Comparison of ENCODE assay signal across 8 mouse cellular contexts in the genomic region with DNA sequence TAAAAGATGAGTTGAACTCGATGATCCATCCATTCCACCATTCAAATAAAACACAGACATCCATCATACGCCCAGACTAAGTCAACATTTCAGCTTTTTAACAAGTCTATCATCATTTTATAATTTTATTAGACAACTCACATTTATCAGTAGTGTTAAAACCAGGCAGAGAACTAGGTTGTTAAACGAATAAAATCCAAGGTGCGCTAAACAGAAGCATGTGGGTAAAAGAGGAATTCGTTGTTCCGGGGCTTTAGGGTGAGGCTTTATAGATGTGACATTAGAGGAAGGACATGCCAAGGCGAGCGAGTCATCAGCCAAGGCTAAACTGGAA. TPM values are rescaled to one million over a fixed set of nuclear protein-coding genes. Genes with fewer than 3 reads are reported as not detected.
DNase-seq lines count a peak whose midpoint lies in the region; ATAC-seq lines count a peak whose summit lies in the region.

No protein-coding gene starts in this region.

- no peak for ATAC-seq in kidney, embryonic 15.5 days (replicated peaks; ENCODE audit: low FRiP score)
- no peak for ATAC-seq in intestine, embryonic 16.5 days
- ATAC-seq in midbrain, embryonic 16.5 days = no peak

- peaks cover 16% of the 10 kb centered on the region; the same call in 1 of the 2 replicates for H3K27me3 ChIP-seq in kidney, embryonic 15.5 days
- peaks cover 48% of the 10 kb centered on the region for H3K27me3 ChIP-seq in embryonic facial prominence, embryonic 10.5 days (replicated peaks; ENCODE audit: low read depth, poor library complexity, severe bottlenecking)
- H3K27me3 ChIP-seq in intestine, embryonic 16.5 days (replicated peaks; ENCODE audit: control insufficient read depth, insufficient read depth, low read length) = peaks cover 4% of the 10 kb centered on the region; the same call in 1 of the 2 replicates
- H3K27me3 ChIP-seq in midbrain, embryonic 16.5 days (ENCODE audit: control insufficient read depth, insufficient read depth, low read depth, low read length) = no peaks in the 10 kb centered on the region; the same call in 1 of the 2 replicates

- peak overlapping the region; percentile 54 for H3K9ac ChIP-seq in kidney, embryonic 15.5 days
- peak overlapping the region; percentile 71 for H3K9ac ChIP-seq in intestine, embryonic 16.5 days (ENCODE audit: low read depth, low read length)
- peak overlapping the region; percentile 68 for H3K9ac ChIP-seq in midbrain, embryonic 16.5 days (ENCODE audit: low read depth, low read length)

- H3K4me2 ChIP-seq in kidney, embryonic 15.5 days = peak overlapping the region; percentile 57
- peak overlapping the region; percentile 54 for H3K4me2 ChIP-seq in intestine, embryonic 16.5 days (ENCODE audit: low read depth, low read length)
- peak overlapping the region; percentile 56 for H3K4me2 ChIP-seq in midbrain, embryonic 16.5 days (ENCODE audit: low read length)

- no peaks in the 10 kb centered on the region; the same call in 1 of the 2 replicates for H3K9me3 ChIP-seq in kidney, embryonic 15.5 days (replicated peaks)
- peaks cover 11% of the 10 kb centered on the region for H3K9me3 ChIP-seq in embryonic facial prominence, embryonic 10.5 days
- peaks cover 3% of the 10 kb centered on the region; the same call in 1 of the 2 replicates for H3K9me3 ChIP-seq in intestine, embryonic 16.5 days (ENCODE audit: control insufficient read depth, low read length)
- H3K9me3 ChIP-seq in midbrain, embryonic 16.5 days (replicated peaks; ENCODE audit: control insufficient read depth, low read length, poor library complexity, severe bottlenecking) = no peaks in the 10 kb centered on the region

- H3K36me3 ChIP-seq in kidney, embryonic 15.5 days = no peaks in the 10 kb centered on the region
- no peaks in the 10 kb centered on the region for H3K36me3 ChIP-seq in embryonic facial prominence, embryonic 10.5 days (replicated peaks)
- no peaks in the 10 kb centered on the region for H3K36me3 ChIP-seq in intestine, embryonic 16.5 days (ENCODE audit: control insufficient read depth, insufficient read depth, low read length)
- no peaks in the 10 kb centered on the region for H3K36me3 ChIP-seq in midbrain, embryonic 16.5 days (ENCODE audit: control insufficient read depth, insufficient read depth, low read length)

- peak overlapping the region; percentile 66 for H3K4me3 ChIP-seq in kidney, embryonic 15.5 days (replicated peaks)
- peak overlapping the region; percentile 68 for H3K4me3 ChIP-seq in embryonic facial prominence, embryonic 10.5 days
- peak overlapping the region; percentile 65 for H3K4me3 ChIP-seq in intestine, embryonic 16.5 days (ENCODE audit: low read length)
- H3K4me3 ChIP-seq in midbrain, embryonic 16.5 days (ENCODE audit: low read depth, low read length) = peak overlapping the region; percentile 62

- no peak overlapping the region; the same call in 1 of the 2 replicates for H3K27ac ChIP-seq in kidney, embryonic 15.5 days
- H3K27ac ChIP-seq in embryonic facial prominence, embryonic 10.5 days (replicated peaks) = peak overlapping the region; percentile 86; the same call in 1 of the 2 replicates
- no peak overlapping the region for H3K27ac ChIP-seq in intestine, embryonic 16.5 days (ENCODE audit: low read length)
- H3K27ac ChIP-seq in midbrain, embryonic 16.5 days (ENCODE audit: low read length) = peak overlapping the region; percentile 92

- DNase-seq in kidney, postnatal 36 days = no peak
- no peak for DNase-seq in embryonic facial prominence, embryonic 10.5 days (ENCODE audit: low spot score)
- DNase-seq in retina, embryonic 14.5 days (ENCODE audit: low spot score) = no peak
- DNase-seq in left cerebral cortex, adult 18-20 months (ENCODE audit: low spot score in 2 of 2) = no peak
- DNase-seq in kidney, postnatal 14 days = no peak

- WGBS in kidney, embryonic 15.5 days = 27% methylated on average over 8 of the region's 8 CpGs
- WGBS in embryonic facial prominence, embryonic 10.5 days = 25% methylated on average over 8 of the region's 8 CpGs
- WGBS in intestine, embryonic 16.5 days = 26% methylated on average over 8 of the region's 8 CpGs
- 22% methylated on average over 8 of the region's 8 CpGs for WGBS in midbrain, embryonic 16.5 days

- no peaks in the 10 kb centered on the region for H3K4me1 ChIP-seq in kidney, embryonic 15.5 days
- no peaks in the 10 kb centered on the region for H3K4me1 ChIP-seq in embryonic facial prominence, embryonic 10.5 days
- H3K4me1 ChIP-seq in intestine, embryonic 16.5 days (ENCODE audit: control insufficient read depth, insufficient read depth, low read length) = no peaks in the 10 kb centered on the region
- H3K4me1 ChIP-seq in midbrain, embryonic 16.5 days (ENCODE audit: control insufficient read depth, insufficient read depth, low read length) = no peaks in the 10 kb centered on the region

RNA-seq across cellular contexts. Expression of a gene that starts 0.8 kb away (rescaled TPM):
- 21.8 and 22.5 TPM in 2 replicates for polyA plus RNA-seq in kidney, embryonic 15.5 days (2015; fragmentation: Nextera tagmentation; extraction: Ambion mirVana)
- polyA plus RNA-seq in embryonic facial prominence, embryonic 10.5 days (2016; fragmentation: Nextera tagmentation; extraction: Ambion mirVana) = 20.8 and 22.7 TPM in 2 replicates
- polyA plus RNA-seq in intestine, embryonic 16.5 days (2015; fragmentation: Nextera tagmentation; extraction: Ambion mirVana) = 18.0 and 18.5 TPM in 2 replicates
- polyA plus RNA-seq in midbrain, embryonic 16.5 days (2015; fragmentation: Nextera tagmentation; extraction: Ambion mirVana) = 120 and 133 TPM in 2 replicates
- 10 to 100 TPM; 35.5 to 38.8 TPM for total RNA-seq in left cerebral cortex, adult 18-20 months (2021)

RNA-seq across cellular contexts. Expression of a gene that starts 50.5 kb away (rescaled TPM):
- polyA plus RNA-seq in kidney, embryonic 15.5 days (2015; fragmentation: Nextera tagmentation; extraction: Ambion mirVana) = 60.8 and 69.8 TPM in 2 replicates
- polyA plus RNA-seq in embryonic facial prominence, embryonic 10.5 days (2016; fragmentation: Nextera tagmentation; extraction: Ambion mirVana) = 67.8 and 82.6 TPM in 2 replicates
- 41.6 and 48.2 TPM in 2 replicates for polyA plus RNA-seq in intestine, embryonic 16.5 days (2015; fragmentation: Nextera tagmentation; extraction: Ambion mirVana)
- 53.9 and 54.1 TPM in 2 replicates for polyA plus RNA-seq in midbrain, embryonic 16.5 days (2015; fragmentation: Nextera tagmentation; extraction: Ambion mirVana)
- total RNA-seq in left cerebral cortex, adult 18-20 months (2021) = 10 to 100 TPM; 49.5 to 58.6 TPM

Comparison
In these comparisons a context has a peak if more than half of its experiments do, and no peak if none do; other contexts are left out.
1. H3K27ac ChIP-seq: peak in embryonic facial prominence, embryonic 10.5 days (single experiment) and midbrain, embryonic 16.5 days (single experiment); none in kidney, embryonic 15.5 days (single experiment) and intestine, embryonic 16.5 days (single experiment).
2. Peak in every context shown above with its lines, with median percentiles within 50 percentile points of each other: H3K4me2 ChIP-seq, H3K4me3 ChIP-seq and H3K9ac ChIP-seq.